Mouse (Mus musculus) hindbrain, embryonic 11.5 days (tissue): Measurements from ENCODE around the gene Rpl11. TPM values are rescaled to one million over a fixed set of nuclear protein-coding genes. Genes with fewer than 3 reads are reported as not detected.
A peak's percentile ranks its signal among the peaks of the same experiment; 100 is the strongest.
"Not testable (repeated sequence)": the region's sequence is repeated elsewhere in the genome, so short reads cannot be mapped to it uniquely, and the experiment has no call there.

Experiments used
- ATAC-seq: fragments of 200-750 bp; cut with Nextera tagmentation; 2 replicates; pipeline ENCODE4 v1.8.0; 2017; ENCODE audit warnings: mild to moderate bottlenecking, moderate TSS enrichment, moderate library complexity; ENCODE audit not compliant: low FRiP score
- DNase-seq: peaks from one replicate; pipeline ENCODE4 v3.0.0-alpha.2; 2015; ENCODE audit warnings: low spot score
- H3K27ac ChIP-seq: fragments of 300-500 bp; sonication (generic); 2 replicates; pipeline ENCODE4 v1.5.1; 2014; ENCODE audit warnings: mild to moderate bottlenecking, low read depth, low read length
- H3K27me3 ChIP-seq: fragments of 300-500 bp; sonication (generic); 2 replicates; pipeline ENCODE4 v1.6.1; 2014; ENCODE audit warnings: mild to moderate bottlenecking, low read length, moderate library complexity, mixed read lengths; ENCODE audit not compliant: control insufficient read depth, insufficient read depth
- H3K36me3 ChIP-seq: fragments of 300-500 bp; sonication (generic); 2 replicates; pipeline ENCODE4 v1.6.1; 2014; ENCODE audit warnings: mild to moderate bottlenecking, low read length, moderate library complexity, mixed read lengths; ENCODE audit not compliant: control insufficient read depth, insufficient read depth
- H3K4me1 ChIP-seq: fragments of 300-500 bp; sonication (generic); replicated peaks from 2 replicates; pipeline ENCODE4 v1.6.1; 2014; ENCODE audit warnings: low read length, mixed read lengths; ENCODE audit not compliant: control insufficient read depth, insufficient read depth
- H3K4me2 ChIP-seq: fragments of 300-500 bp; sonication (generic); replicated peaks from 2 replicates; pipeline ENCODE4 v1.6.1; 2014; ENCODE audit warnings: mild to moderate bottlenecking, low read depth, low read length
- H3K4me3 ChIP-seq: fragments of 300-500 bp; sonication (generic); 2 replicates; pipeline ENCODE4 v1.5.1; 2014; ENCODE audit warnings: low read depth, low read length
- H3K9ac ChIP-seq: fragments of 300-500 bp; sonication (generic); 2 replicates; pipeline ENCODE4 v1.6.1; 2014; ENCODE audit warnings: low read depth, low read length
- H3K9me3 ChIP-seq: fragments of 300-500 bp; sonication (generic); 2 replicates; pipeline ENCODE4 v1.6.1; 2016; ENCODE audit warnings: low read length; ENCODE audit not compliant: control insufficient read depth
- WGBS: fragments of 180-500 bp; shearing (Covaris S2); extraction: QIAGEN DNeasy Blood & Tissue Kit; methylation state at CpG from one replicate; pipeline ENCODE4 v1.1.7; 2014; 5-methylcytosine and 5-hydroxymethylcytosine counted together
- polyA plus RNA-seq: library from polyadenylated mRNA; unstranded; fragments of >200 nt; fragmentation: Nextera tagmentation; extraction: Ambion mirVana; gene quantifications from 2 replicates; pipeline ENCODE4 v1.2.1, GENCODE M21; 2014

Rpl11 gene
- polyA plus RNA-seq, 1 experiment from 2014 or later = 354 TPM

DNA sequence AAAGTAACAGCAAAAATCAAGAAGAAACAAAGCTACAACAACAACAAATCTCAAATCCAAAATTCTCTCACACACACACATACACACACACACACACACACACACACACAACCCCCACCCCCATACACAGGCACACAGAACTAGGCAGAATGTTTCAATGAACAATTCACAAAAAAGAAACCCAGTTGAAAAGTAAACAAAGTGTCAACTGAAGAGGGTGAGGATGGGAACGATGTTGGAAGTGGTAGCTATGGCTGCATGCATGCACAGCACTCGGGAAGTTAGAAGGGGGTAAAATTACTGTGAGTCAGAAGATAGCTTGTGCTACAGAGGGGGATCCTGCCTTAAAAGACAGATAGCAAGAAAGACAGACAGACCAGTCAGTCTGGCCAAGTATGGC lies 25.4 kb upstream of the Rpl11 start:
- peaks cover 24% of the 10 kb centered on the region for H3K27me3 ChIP-seq
- no peak overlapping the region for H3K27ac ChIP-seq
- 69% methylated on average over 2 of the region's 2 CpGs for WGBS
- ATAC-seq (no peak), DNase-seq (no peak)
- H3K4me3 ChIP-seq = no peak overlapping the region
- H3K4me2 ChIP-seq = no peak overlapping the region
- no peaks in the 10 kb centered on the region for H3K9me3 ChIP-seq
- no peaks in the 10 kb centered on the region for H3K4me1 ChIP-seq
- no peaks in the 10 kb centered on the region for H3K36me3 ChIP-seq
- no peak overlapping the region for H3K9ac ChIP-seq

DNA sequence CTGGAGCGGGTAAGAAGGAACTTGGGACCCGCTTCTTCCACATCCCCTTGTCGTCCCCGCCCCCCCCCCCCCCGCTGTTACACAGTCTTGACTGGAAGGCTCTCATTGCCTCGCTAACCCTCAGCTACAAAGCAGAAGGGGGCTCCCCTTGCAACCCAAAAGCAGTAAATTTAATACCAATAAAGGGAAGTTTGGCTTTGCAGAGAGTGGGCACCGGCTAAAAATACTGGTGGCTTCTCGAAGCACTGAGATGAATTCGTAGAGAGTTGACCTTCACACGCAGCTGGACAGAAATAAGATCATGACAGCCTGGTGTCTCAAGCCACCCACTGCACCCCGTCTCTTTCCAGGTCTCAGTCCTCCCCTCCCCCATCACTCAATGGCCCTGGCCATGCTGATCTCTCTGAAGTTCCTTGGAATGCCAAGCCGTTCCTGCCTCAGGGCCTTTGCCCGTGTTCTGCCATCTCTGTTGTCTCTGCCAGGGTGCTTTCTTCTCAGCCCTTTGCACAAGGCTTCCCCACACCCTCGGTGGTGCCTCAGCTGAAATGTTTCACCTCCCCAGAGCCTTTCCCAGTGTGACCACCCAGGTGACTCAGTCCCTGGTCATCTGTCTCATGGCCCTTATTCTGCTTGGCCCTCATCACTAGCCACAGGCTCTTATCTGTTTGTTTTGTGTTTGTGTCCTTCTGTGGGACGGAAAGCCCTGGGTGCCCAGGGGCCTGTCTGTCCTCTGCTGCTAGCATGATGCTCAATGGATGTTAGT lies 23.7 kb upstream of the Rpl11 start:
- H3K27ac ChIP-seq = no peak overlapping the region
- no peaks in the 10 kb centered on the region for H3K9me3 ChIP-seq
- H3K4me2 ChIP-seq = no peak overlapping the region
- WGBS = 70% methylated on average over 15 of the region's 15 CpGs
- no peak overlapping the region for H3K4me3 ChIP-seq
- no peaks in the 10 kb centered on the region for H3K36me3 ChIP-seq
- no peak overlapping the region for H3K9ac ChIP-seq
- H3K4me1 ChIP-seq = no peaks in the 10 kb centered on the region
- H3K27me3 ChIP-seq = peaks cover 19% of the 10 kb centered on the region
- ATAC-seq = no peak
- DNase-seq = no peak

DNA sequence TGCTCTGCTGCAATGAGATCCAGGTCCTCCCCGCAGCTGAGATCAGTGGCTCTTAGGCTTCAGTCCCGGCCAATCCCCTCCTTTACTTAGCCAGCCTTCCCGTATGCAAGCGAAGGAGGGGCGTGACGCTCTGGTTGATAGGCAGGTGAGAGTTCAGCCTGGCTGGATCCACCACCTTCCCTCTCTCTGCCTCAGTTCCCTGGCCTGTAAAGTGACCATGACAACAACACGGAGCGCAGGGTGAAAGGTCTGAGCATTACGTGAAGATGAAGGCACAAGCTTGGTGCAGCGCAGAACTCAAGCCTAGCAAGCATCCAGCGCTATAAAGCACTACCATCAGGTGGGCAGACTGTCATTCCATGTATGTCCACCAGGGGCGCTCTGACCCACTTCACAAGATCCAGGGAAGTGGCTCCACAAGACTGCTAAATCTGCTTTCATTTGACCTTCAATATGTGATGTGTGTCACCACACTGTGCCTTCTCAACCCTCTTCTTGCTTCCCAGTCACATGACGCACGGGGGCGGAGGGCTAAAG lies 18.0 kb upstream of the Rpl11 start:
- no peaks in the 10 kb centered on the region for H3K36me3 ChIP-seq
- WGBS = 5% methylated on average over 15 of the region's 15 CpGs
- peak; percentile 54; the same call in 1 of the 2 replicates for ATAC-seq
- H3K9ac ChIP-seq = no peak overlapping the region
- 0 out of 2 replicates have a peak overlapping the region, but pooled peaks have one; percentile 11 for H3K4me2 ChIP-seq
- no peaks in the 10 kb centered on the region; the same call in 1 of the 2 replicates for H3K4me1 ChIP-seq
- H3K9me3 ChIP-seq = no peaks in the 10 kb centered on the region
- H3K27ac ChIP-seq = no peak overlapping the region; the same call in 1 of the 2 replicates
- DNase-seq = peak; percentile 91
- H3K4me3 ChIP-seq = no peak overlapping the region
- H3K27me3 ChIP-seq = no peaks in the 10 kb centered on the region

DNA sequence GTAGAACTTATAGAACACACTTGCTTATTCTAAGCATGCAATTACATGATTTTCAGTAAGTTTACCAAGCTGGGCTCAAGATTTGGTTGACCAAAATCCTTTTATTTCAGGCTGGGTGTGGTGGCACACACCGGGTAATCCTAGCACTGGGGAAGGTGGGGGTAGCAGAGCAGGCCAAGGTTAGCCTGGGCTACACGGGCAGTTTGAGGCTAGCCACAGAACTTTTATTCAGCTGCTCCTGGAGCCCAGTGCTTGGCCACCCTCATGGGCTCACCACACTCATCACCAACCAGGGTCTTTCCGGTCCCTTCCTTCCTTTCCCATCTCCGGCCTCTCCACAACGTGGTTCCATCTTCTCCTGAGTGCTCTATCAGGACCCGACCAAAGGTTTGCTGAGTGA lies 17.4 kb upstream of the Rpl11 start:
- H3K4me2 ChIP-seq = no peak overlapping the region
- no peak overlapping the region for H3K9ac ChIP-seq
- WGBS = 57% methylated on average over 6 of the region's 6 CpGs
- no peaks in the 10 kb centered on the region for H3K36me3 ChIP-seq
- ATAC-seq (0 out of 2 replicates have a peak, but pooled peaks have one; percentile 14), DNase-seq (no peak)
- H3K4me3 ChIP-seq = no peak overlapping the region
- H3K9me3 ChIP-seq = no peaks in the 10 kb centered on the region
- no peaks in the 10 kb centered on the region for H3K27me3 ChIP-seq
- no peaks in the 10 kb centered on the region; the same call in 1 of the 2 replicates for H3K4me1 ChIP-seq
- H3K27ac ChIP-seq = no peak overlapping the region

GRCm38 (mm10) chr4:136069954-136070353 lies 16.7 kb upstream of the Rpl11 start:
- H3K4me1 ChIP-seq = no peaks in the 10 kb centered on the region; the same call in 1 of the 2 replicates
- H3K9me3 ChIP-seq = no peaks in the 10 kb centered on the region
- under 1% methylated on average over 18 of the region's 18 CpGs for WGBS
- H3K27ac ChIP-seq = no peak overlapping the region
- DNase-seq (peak; percentile 88), ATAC-seq (peak; percentile 19; the same call in 1 of the 2 replicates)
- H3K27me3 ChIP-seq = no peaks in the 10 kb centered on the region
- 0 out of 2 replicates have a peak overlapping the region, but pooled peaks have one; percentile 24 for H3K9ac ChIP-seq
- no peaks in the 10 kb centered on the region for H3K36me3 ChIP-seq
- H3K4me2 ChIP-seq = no peak overlapping the region
- no peak overlapping the region for H3K4me3 ChIP-seq

DNA sequence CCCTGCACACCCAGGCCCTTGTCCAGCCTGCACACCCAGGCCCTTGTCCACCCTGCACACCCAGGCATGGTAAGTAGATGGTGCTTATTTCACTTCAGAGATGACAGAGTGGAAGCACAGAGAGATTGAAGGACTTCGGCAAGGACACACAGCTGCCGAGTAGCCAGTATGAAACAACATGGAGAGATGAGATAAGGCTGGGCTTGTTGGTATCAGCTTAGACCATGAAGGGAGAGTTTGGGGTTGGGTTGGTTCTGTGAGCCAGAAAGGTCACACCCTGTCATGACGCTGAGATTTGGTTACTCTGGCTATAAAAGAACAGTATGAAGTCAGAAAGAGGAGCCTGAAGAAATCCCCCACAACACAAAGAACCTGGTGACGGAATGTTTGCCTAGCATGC lies 16.1 kb upstream of the Rpl11 start:
- WGBS = 77% methylated on average over 4 of the region's 4 CpGs
- H3K9me3 ChIP-seq = no peaks in the 10 kb centered on the region
- no peaks in the 10 kb centered on the region; the same call in 1 of the 2 replicates for H3K4me1 ChIP-seq
- DNase-seq (no peak), ATAC-seq (no peak)
- no peak overlapping the region for H3K4me3 ChIP-seq
- no peak overlapping the region for H3K27ac ChIP-seq
- H3K36me3 ChIP-seq = no peaks in the 10 kb centered on the region
- H3K9ac ChIP-seq = no peak overlapping the region
- no peaks in the 10 kb centered on the region for H3K27me3 ChIP-seq
- no peak overlapping the region for H3K4me2 ChIP-seq

GRCm38 (mm10) chr4:136063143-136063542 lies 9.9 kb upstream of the Rpl11 start:
- DNase-seq = no peak
- WGBS = 93% methylated on average over 4 of the region's 4 CpGs
- no peak overlapping the region for H3K4me3 ChIP-seq
- ATAC-seq = no peak
- no peaks in the 10 kb centered on the region for H3K27me3 ChIP-seq
- H3K4me1 ChIP-seq = no peaks in the 10 kb centered on the region
- no peak overlapping the region for H3K9ac ChIP-seq
- H3K36me3 ChIP-seq = no peaks in the 10 kb centered on the region
- H3K27ac ChIP-seq = no peak overlapping the region
- H3K9me3 ChIP-seq = no peaks in the 10 kb centered on the region
- no peak overlapping the region for H3K4me2 ChIP-seq

GRCm38 (mm10) chr4:136059800-136060488 lies 6.7 kb upstream of the Rpl11 start:
- H3K27me3 ChIP-seq, H3K9me3 ChIP-seq, H3K4me2 ChIP-seq, H3K4me3 ChIP-seq, DNase-seq, ATAC-seq, H3K4me1 ChIP-seq, H3K27ac ChIP-seq, H3K9ac ChIP-seq, H3K36me3 ChIP-seq: not testable (repeated sequence)
- 66% methylated on average over 9 of the region's 9 CpGs for WGBS
